Mouse (Mus musculus) right cerebral cortex, adult 2 months (tissue): Measurements from ENCODE around the gene Akap9.
"Not testable (repeated sequence)": the region's sequence is repeated elsewhere in the genome, so short reads cannot be mapped to it uniquely, and the experiment has no call there.

ENCODE experiments used
- DNase-seq, 2 experiments: peaks; one replicate each; pipeline ENCODE4 v3.0.0; 2021 to 2022; ENCODE audit warnings: low spot score in 2 of 2

The Akap9 gene

GRCm38 (mm10) chr5:3927801-3928689, at the start of gene Akap9:
Gene Akap9, plus strand, starts transcription at chr5:3928054.
- DNase-seq = peak; percentile 65 to 68

- DNase-seq = not testable (repeated sequence)
These were observed 41.0 kb upstream of the Akap9 start for GRCm38 (mm10) chr5:3886862-3887261.

GRCm38 (mm10) chr5:3889201-3889600, 38.7 kb upstream of the Akap9 start:
- DNase-seq = no peak

GRCm38 (mm10) chr5:3893459-3894293, 34.2 kb upstream of the Akap9 start, which contains the start of gene Mterf1a:
Gene Mterf1a, minus strand, starts transcription at chr5:3893933.
- peak; percentile 10 to 16 for DNase-seq

- not testable (repeated sequence) for DNase-seq
These were observed 33.6 kb upstream of the Akap9 start for GRCm38 (mm10) chr5:3894294-3894619.

- DNase-seq = no peak
These were observed 22.4 kb upstream of the Akap9 start for GRCm38 (mm10) chr5:3905471-3905870.

GRCm38 (mm10) chr5:3922350-3922749, 5.5 kb upstream of the Akap9 start:
- no peak for DNase-seq

- no peak for DNase-seq
These were observed 1.2 kb upstream of the Akap9 start for GRCm38 (mm10) chr5:3926666-3927065.

- DNase-seq = peak; percentile 13 to 17
These were observed 814 bp downstream of the Akap9 start for GRCm38 (mm10) chr5:3928690-3929046.

GRCm38 (mm10) chr5:3930760-3931159, 2.9 kb downstream of the Akap9 start:
- DNase-seq = no peak

GRCm38 (mm10) chr5:3931636-3932035, 3.8 kb downstream of the Akap9 start:
- no peak for DNase-seq

- DNase-seq = no peak
These were observed 5.7 kb downstream of the Akap9 start for GRCm38 (mm10) chr5:3933551-3933950.

GRCm38 (mm10) chr5:3935266-3935665, 7.4 kb downstream of the Akap9 start:
- no peak for DNase-seq

GRCm38 (mm10) chr5:3935778-3936554, 8.1 kb downstream of the Akap9 start:
- no peak for DNase-seq

- DNase-seq = no peak
These were observed 11.1 kb downstream of the Akap9 start for GRCm38 (mm10) chr5:3938905-3939304.

- no peak for DNase-seq
These were observed 11.5 kb downstream of the Akap9 start for GRCm38 (mm10) chr5:3939335-3939734.

GRCm38 (mm10) chr5:3941240-3941639, 13.4 kb downstream of the Akap9 start:
- no peak for DNase-seq

- not testable (repeated sequence) for DNase-seq
These were observed 15.3 kb downstream of the Akap9 start for GRCm38 (mm10) chr5:3943169-3943568.

GRCm38 (mm10) chr5:3952498-3952897, 24.6 kb downstream of the Akap9 start:
- DNase-seq = no peak

- DNase-seq = no peak
These were observed 26.7 kb downstream of the Akap9 start for GRCm38 (mm10) chr5:3954541-3954940.

- no peak for DNase-seq
These were observed 33.4 kb downstream of the Akap9 start for GRCm38 (mm10) chr5:3961286-3961685.

GRCm38 (mm10) chr5:3968415-3968814, 40.6 kb downstream of the Akap9 start:
- no peak for DNase-seq
